Mouse (Mus musculus) MEL (cell line): ENCODE results near the gene D8Ertd738e.

Source experiments
- CTCF ChIP-seq, 3 experiments: IDR thresholded peaks in 2 of 3; conservative IDR thresholded peaks in 1 of 3; 2 replicates each; pipeline ENCODE4 v1.5.1; 2011 to 2012; ENCODE audit warnings: low read length in 3 of 3, low read depth in 2 of 3, mild to moderate bottlenecking in 2 of 3, improper control_type of control experiment in 1 of 3, inconsistent platforms in 1 of 3, mixed read lengths in 1 of 3, moderate library complexity in 1 of 3; ENCODE audit not compliant: control insufficient read depth in 1 of 3, insufficient read depth in 1 of 3, poor library complexity in 1 of 3, severe bottlenecking in 1 of 3
- ELF1 ChIP-seq: IDR thresholded peaks from 2 replicates; pipeline ENCODE4 v1.6.1; 2014; ENCODE audit warnings: low read depth, mild to moderate bottlenecking, inconsistent platforms, low read length, improper control_type of control experiment, moderate library complexity
- KAT2A ChIP-seq: conservative IDR thresholded peaks from 2 replicates; pipeline ENCODE4 v1.6.1; 2012; ENCODE audit warnings: low read depth, low read length, improper control_type of control experiment, inconsistent platforms
- MAZ ChIP-seq: IDR thresholded peaks from 2 replicates; pipeline ENCODE4 v1.6.1; 2012; ENCODE audit warnings: low read depth, mild to moderate bottlenecking, inconsistent platforms, low read length, improper control_type of control experiment
- MXI1 ChIP-seq: IDR thresholded peaks from 2 replicates; pipeline ENCODE4 v1.6.1; 2011; ENCODE audit warnings: mild to moderate bottlenecking, low read depth, low read length, improper control_type of control experiment
- NRF1 ChIP-seq: IDR thresholded peaks from 2 replicates; pipeline ENCODE4 v1.6.1; 2014; ENCODE audit warnings: low read depth, mild to moderate bottlenecking, inconsistent platforms, low read length, improper control_type of control experiment, moderate library complexity; ENCODE audit not compliant: poor library complexity, insufficient read depth, severe bottlenecking
- POLR2A ChIP-seq, 2 experiments: IDR thresholded peaks; 2 replicates each; pipeline ENCODE4 v1.6.1; 2011 to 2012; ENCODE audit warnings: low read length in 2 of 2, mild to moderate bottlenecking in 2 of 2, control low read depth in 1 of 2, improper control_type of control experiment in 1 of 2, low read depth in 1 of 2, moderate library complexity in 1 of 2; ENCODE audit not compliant: control insufficient read depth in 1 of 2, insufficient read depth in 1 of 2, poor library complexity in 1 of 2
- ZNF384 ChIP-seq: IDR thresholded peaks from 2 replicates; pipeline ENCODE4 v1.6.1; 2012; ENCODE audit warnings: low read depth, mild to moderate bottlenecking, inconsistent platforms, low read length, improper control_type of control experiment

- TF ChIP-seq CTCF (IDR thresholded peaks at IDR 0.05 in 2 of 3, conservative IDR thresholded peaks at IDR 0.05 in 1 of 3; ENCODE audit: control insufficient read depth in 1 of 3, insufficient read depth in 1 of 3, low read depth in 2 of 3, low read length in 3 of 3, poor library complexity in 1 of 3, severe bottlenecking in 1 of 3): no peak
- TF ChIP-seq POLR2A (IDR thresholded peaks at IDR 0.05; ENCODE audit: control insufficient read depth in 1 of 2, insufficient read depth in 1 of 2, low read depth in 1 of 2, low read length in 2 of 2, poor library complexity in 1 of 2): peak; percentile 27 to 94; a peak in 3 of 4 replicates
- TF ChIP-seq ZNF384: peak; percentile 74
- peak; percentile 96 for TF ChIP-seq MXI1
- TF ChIP-seq NRF1: peak; percentile 94
- TF ChIP-seq KAT2A: peak; percentile 48
- no peak for TF ChIP-seq ELF1
- no peak for TF ChIP-seq MAZ
These were observed 7.5 kb upstream of the D8Ertd738e start, which contains the start of gene Mri1 for GRCm38 (mm10) chr8:84256822-84257610.
